Mouse (Mus musculus) mature B cell (primary cell): ENCODE measurements around the gene Gm20390.

Experiments
- in situ Hi-C: fragments of 300-500 bp; cut with MboI; formaldehyde crosslinking; loops from 2 replicates; pipeline ENCODE4 v1.14.3; 2019

Gm20390 gene

GRCm38 (mm10) chr11:93968005-93968847, at the start of gene Gm20390, which contains the start of gene Nme1:
Gene Gm20390 (minus strand): TSS chr11:93968293.
Gene Nme1 (minus strand): TSS chr11:93968521.
- in situ Hi-C loops, result loop anchor here (25.0 kb wide), 1 partner anchor 119 kb away; no protein-coding TSS in a partner anchor

DNA sequence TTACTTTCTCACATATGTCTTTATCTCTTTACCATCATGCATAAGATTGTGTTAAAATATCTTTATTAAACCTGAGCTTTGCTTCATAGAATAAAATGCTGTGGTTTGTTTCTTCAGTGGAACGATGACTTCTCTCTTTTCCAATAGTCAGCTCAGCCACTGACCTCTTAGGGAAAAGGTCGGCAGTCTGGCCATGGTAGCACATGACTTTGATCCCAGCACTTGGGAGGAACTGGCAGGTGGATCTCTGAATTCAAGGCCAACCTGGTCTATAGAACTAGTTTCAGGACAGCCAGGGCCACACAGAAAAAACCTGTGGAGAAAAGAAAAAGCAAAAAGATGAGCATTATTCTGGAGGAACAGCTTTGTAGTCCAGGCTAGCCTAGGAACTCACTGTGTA, 35.3 kb upstream of the Gm20390 start:
- in situ Hi-C loops, result no loop called here

DNA sequence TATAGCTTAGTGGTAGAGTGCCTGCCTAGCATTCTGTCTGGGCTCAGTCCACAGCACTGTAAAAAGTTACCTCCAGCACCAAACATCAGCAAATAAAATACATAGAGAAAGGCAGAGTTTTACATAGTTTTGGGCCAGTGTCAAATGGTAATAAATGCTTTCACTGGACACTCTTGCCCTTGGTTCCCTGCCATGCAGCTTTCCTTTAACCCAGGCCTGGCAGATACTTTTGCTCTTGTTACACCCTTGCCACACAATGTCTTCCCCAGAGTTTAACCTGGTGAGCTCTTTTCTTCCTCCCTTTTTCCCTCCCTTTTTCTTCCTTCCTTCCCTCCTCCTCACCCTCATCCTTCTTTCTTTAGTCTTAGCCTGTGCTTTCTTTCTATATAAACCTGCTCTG, 31.2 kb upstream of the Gm20390 start:
- in situ Hi-C loops, result loop anchor here (5.0 kb wide), 1 partner anchor 42 kb away; the partner anchor contains the start of gene Nme2

DNA sequence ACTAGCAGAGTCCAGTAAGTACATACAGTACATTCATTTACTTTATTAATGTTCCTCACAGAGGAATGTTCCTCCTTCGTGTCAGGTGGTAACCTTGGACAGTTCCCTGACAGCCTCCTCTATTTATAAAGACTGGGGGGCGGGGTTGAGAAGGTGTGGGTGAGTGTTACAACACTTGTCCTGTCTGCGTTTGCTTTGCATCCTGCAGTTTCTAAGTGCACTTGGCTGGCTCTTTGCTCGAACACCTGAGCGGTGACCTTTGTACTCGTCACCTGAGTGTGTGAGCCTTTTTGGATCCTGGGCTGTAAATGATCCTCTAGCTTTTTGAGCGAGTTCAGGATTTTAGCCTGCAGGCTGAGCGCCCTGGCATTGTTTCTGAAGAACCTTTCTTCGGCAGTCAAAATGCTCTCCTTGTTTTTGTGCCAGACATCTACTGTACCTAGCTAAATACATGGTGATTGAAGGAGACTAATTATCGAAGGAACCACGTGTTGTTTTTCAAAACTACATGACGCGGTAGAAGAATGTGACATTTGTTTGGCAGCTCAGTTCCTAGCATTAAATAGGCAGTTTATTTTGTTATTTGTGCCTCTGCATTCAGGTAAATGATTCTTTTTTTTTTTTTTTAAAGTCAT, 29.2 kb upstream of the Gm20390 start:
- in situ Hi-C loops, result loop anchor here (5.0 kb wide), 1 partner anchor 40 kb away; the partner anchor contains the start of gene Nme2

- in situ Hi-C loops, result loop anchor here (5.0 kb wide), 1 partner anchor 39 kb away; the partner anchor contains the start of gene Nme2
Measured at GRCm38 (mm10) chr11:93996306-93997140, 28.4 kb upstream of the Gm20390 start.

DNA sequence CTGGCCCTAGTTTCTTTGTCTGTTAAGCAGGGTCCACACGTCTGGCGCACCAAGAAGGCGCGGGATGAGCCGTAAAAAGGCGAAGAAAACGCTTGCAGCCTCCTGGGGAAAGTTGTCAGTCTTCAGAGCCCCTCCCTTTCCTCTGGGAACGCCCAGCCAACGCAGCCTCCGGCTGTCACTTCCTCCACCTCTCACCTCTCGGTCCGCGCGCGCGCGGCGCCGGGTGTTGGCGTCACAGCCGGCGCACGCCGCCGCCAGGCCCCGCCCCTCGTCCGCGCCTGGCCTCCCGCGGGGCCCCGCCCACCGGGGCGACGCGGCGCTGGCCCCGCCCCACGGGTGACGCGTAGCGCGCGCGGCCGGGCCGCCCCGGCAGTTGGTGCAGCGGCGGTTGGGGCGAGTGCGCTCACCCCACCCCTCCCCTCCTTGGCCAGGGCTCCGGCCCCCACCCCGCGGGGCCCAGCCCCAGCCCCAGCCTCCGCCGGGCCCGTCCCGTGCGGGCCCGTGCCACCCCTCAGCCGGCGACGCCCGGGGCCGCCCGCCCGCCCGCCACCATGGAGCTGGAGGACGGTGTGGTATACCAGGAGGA, 27.7 kb upstream of the Gm20390 start, which contains the start of gene Spag9:
Spag9 (plus strand) TSS at position 372 of the 586 bp plus-strand sequence.
- in situ Hi-C loops, result loop anchor here (5.0 kb wide), 1 partner anchor 39 kb away; the partner anchor contains the start of gene Nme2

DNA sequence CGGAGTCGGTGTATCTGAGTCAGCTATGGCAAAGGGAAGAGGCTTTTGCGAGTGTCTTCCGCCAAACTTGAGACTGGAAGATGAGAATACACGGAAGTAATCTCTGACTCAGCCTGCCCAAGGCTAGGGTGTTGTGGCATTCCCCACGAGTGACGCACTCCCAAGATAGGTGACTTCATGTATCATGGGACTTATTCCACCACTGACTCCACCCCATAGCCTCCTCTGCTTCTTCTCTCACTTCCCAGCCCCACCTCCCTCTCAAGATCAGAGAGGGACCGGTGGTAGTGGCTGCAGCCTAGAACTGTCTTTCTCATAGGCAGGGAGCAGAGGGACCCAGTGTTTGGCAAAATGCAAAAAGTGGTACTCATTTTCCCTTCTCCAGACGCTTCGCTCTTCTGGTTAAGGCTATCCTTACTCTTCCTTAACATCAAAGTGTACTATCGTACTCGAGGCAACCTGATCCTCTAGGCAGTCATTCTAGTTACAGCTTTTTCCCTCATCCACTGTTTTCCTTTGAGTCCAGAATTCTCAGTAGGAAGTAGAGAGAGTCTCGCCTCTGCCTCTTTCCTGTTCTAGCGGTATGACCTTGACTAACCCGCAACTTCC, 27.1 kb upstream of the Gm20390 start:
- in situ Hi-C loops, result loop anchor here (5.0 kb wide), 1 partner anchor 38 kb away; the partner anchor contains the start of gene Nme2

- in situ Hi-C loops, result no loop called here
Measured at GRCm38 (mm10) chr11:93994531-93994930, 26.4 kb upstream of the Gm20390 start.

- in situ Hi-C loops, result no loop called here
Measured at GRCm38 (mm10) chr11:93988328-93989062, 20.4 kb upstream of the Gm20390 start.

- in situ Hi-C loops, result no loop called here
Measured at GRCm38 (mm10) chr11:93987625-93988327, 19.7 kb upstream of the Gm20390 start.

GRCm38 (mm10) chr11:93987026-93987425, 18.9 kb upstream of the Gm20390 start:
- in situ Hi-C loops, result no loop called here

- in situ Hi-C loops, result no loop called here
Measured at GRCm38 (mm10) chr11:93986298-93986697, 18.2 kb upstream of the Gm20390 start.

- in situ Hi-C loops, result no loop called here
Measured at GRCm38 (mm10) chr11:93985265-93985664, 17.2 kb upstream of the Gm20390 start.

DNA sequence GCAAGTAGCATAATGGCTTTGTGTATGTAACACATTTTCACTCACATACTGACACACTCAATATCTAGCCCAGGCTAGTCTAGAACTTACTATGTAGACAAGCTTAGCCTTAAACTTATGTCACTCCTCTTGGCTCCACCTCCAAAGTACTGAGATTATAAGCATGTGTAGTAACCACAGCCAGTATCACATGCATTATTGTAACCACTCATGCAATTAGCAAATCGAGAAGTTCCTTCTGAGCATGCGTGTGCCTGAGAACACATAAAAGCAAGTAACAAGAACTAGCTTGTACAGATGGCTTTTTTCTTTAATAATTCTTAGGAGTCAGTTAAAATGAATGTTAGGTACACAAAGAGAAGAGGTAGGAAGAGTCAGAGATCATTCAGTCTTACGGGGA, 16.5 kb upstream of the Gm20390 start:
- in situ Hi-C loops, result no loop called here

DNA sequence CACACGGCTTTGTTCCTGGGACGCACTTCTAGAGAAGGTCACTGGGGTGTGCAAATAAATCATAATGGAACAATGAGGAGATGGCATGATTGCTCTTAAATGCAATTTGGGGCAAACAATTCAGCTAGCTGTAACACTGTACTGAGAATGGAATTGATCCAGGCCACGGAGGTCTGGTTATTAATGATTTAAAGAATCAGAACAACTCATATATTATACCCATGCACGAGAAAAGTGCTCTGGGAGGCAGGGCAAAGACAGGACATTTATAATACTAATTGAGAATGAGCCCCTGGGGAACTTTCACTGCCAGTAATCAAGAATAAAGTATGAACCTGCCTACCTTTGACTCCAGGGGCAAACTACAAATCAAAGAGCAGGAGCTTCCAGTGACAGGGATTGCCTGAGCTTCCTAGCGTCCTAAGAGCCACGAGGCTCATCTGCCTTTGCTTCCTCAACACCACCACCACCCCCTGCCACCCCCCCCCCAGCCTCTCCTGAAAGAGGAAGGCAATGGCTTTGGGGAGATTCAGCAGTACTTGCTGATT, 11.5 kb upstream of the Gm20390 start:
- in situ Hi-C loops, result no loop called here

GRCm38 (mm10) chr11:93972951-93973350, 4.9 kb upstream of the Gm20390 start:
- in situ Hi-C loops, result loop anchor here (25.0 kb wide), 1 partner anchor 114 kb away; no protein-coding TSS in a partner anchor

DNA sequence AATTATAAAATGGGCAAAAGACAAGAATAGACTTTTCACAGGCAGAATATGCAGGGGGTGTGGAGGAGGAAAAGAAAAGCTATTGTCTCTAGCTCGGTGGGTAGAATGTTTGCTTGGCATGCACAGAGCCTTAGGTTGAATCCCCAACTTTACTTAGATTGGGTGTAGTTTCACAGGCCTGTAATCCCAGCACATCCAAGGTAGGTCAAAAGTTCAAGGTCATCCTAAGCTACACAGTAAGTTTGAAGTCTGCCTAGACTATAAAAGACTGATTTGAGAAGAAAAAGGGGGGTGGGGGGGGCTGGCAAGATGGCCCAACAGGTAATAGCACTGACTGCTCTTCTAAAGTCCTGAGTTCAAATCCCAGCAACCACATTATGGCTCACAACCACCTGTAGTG, 1.7 kb upstream of the Gm20390 start:
- in situ Hi-C loops, result loop anchor here (25.0 kb wide), 1 partner anchor 118 kb away; no protein-coding TSS in a partner anchor

- in situ Hi-C loops, result loop anchor here (25.0 kb wide), 1 partner anchor 118 kb away; no protein-coding TSS in a partner anchor
Measured at GRCm38 (mm10) chr11:93969171-93969570, 1.1 kb upstream of the Gm20390 start.

DNA sequence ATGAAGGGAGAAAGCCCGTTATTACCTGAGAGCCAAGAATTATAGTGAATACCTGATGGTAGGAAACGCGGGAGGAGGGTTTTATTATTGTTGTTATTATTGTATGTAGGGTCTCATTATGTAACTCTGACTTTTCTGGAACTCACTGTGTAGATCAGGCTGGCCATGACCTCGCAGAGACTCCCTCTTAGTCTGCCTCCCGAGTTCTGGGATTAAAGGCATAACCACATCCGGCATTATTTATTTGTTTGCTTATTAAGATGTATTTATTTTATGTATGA, 695 bp upstream of the Gm20390 start:
- in situ Hi-C loops, result loop anchor here (25.0 kb wide), 1 partner anchor 119 kb away; no protein-coding TSS in a partner anchor
